Mouse (Mus musculus) kidney, postnatal 0 days (tissue): ENCODE data around the gene Hpn. TPM values are rescaled to one million over a fixed set of nuclear protein-coding genes. Genes with fewer than 3 reads are reported as not detected.

Source experiments
- ATAC-seq: fragments of 200-750 bp; cut with Nextera tagmentation; replicated peaks from 2 replicates; pipeline ENCODE4 v1.8.0; 2017; ENCODE audit warnings: low read depth, moderate number of reproducible peaks, moderate TSS enrichment, moderate library complexity; ENCODE audit not compliant: low FRiP score
- DNase-seq: peaks from one replicate; pipeline ENCODE4 v3.0.0-alpha.2; 2016; ENCODE audit warnings: low spot score
- H3K27ac ChIP-seq: fragments of 300-500 bp; sonication (generic); 2 replicates; pipeline ENCODE4 v1.5.1; 2014; ENCODE audit warnings: mild to moderate bottlenecking
- H3K27me3 ChIP-seq: fragments of 300-500 bp; sonication (generic); 2 replicates; pipeline ENCODE4 v1.6.1; 2014; ENCODE audit warnings: low read length, mixed read lengths; ENCODE audit not compliant: insufficient read depth
- H3K36me3 ChIP-seq: fragments of 300-500 bp; sonication (generic); 2 replicates; pipeline ENCODE4 v1.6.1; 2014; ENCODE audit warnings: low read length, mixed read lengths; ENCODE audit not compliant: insufficient read depth
- H3K4me1 ChIP-seq: fragments of 300-500 bp; sonication (generic); replicated peaks from 2 replicates; pipeline ENCODE4 v1.6.1; 2014; ENCODE audit warnings: antibody characterized with exemption, low read length, mixed read lengths; ENCODE audit not compliant: insufficient read depth
- H3K4me2 ChIP-seq: fragments of 300-500 bp; sonication (generic); 2 replicates; pipeline ENCODE4 v1.6.1; 2014; ENCODE audit warnings: mild to moderate bottlenecking, low read length, moderate library complexity, mixed read lengths
- H3K4me3 ChIP-seq: fragments of 300-500 bp; sonication (generic); replicated peaks from 2 replicates; pipeline ENCODE4 v1.5.1; 2014; ENCODE audit warnings: low read depth, low read length
- H3K9ac ChIP-seq: fragments of 300-500 bp; sonication (generic); 2 replicates; pipeline ENCODE4 v1.6.1; 2014; ENCODE audit warnings: low read depth, low read length
- H3K9me3 ChIP-seq: fragments of 300-500 bp; sonication (generic); replicated peaks from 2 replicates; pipeline ENCODE4 v1.6.1; 2016; ENCODE audit warnings: low read length, inconsistent platforms, mixed read lengths
- CTCF ChIP-seq: IDR thresholded peaks from 2 replicates; pipeline ENCODE4 v1.5.1; 2016; ENCODE audit warnings: antibody characterized with exemption, low read depth, mild to moderate bottlenecking, moderate library complexity
- WGBS: fragments of 180-500 bp; shearing (Covaris S2); extraction: QIAGEN DNeasy Blood & Tissue Kit; methylation state at CpG from one replicate; pipeline ENCODE4 v1.1.7; 2014; 5-methylcytosine and 5-hydroxymethylcytosine counted together
- polyA plus RNA-seq: library from polyadenylated mRNA; unstranded; fragments of >200 nt; fragmentation: Nextera tagmentation; extraction: Ambion mirVana; gene quantifications from 2 replicates; pipeline ENCODE4 v1.2.1, GENCODE M21; 2015

The Hpn gene
- 106 and 110 TPM in 2 replicates for polyA plus RNA-seq

DNA sequence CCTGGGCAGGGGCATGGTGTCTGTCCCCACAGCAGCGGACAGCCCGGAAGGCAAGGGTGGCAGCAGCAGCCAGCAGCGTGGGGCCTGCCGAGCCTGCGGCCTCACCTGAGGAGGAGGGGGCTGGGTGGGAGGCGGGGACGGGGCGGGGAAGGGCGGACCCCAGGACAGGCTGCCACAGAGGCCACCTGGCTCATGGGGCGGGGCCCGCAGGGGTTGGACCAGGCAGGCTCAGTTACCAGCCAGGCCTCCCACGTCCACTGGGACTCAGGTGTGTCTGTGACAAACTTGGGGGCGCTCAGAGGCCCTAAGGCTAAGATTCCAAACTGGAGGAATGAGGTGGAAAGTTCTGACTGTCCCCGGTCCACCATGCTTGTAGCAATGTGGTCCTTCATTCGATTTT is at the start of gene Hpn:
Gene Hpn (minus strand): TSS at position 109 of the 400 bp plus-strand sequence.
- peak; percentile 84 for ATAC-seq
- H3K36me3 ChIP-seq, result no peaks in the 10 kb centered on the region
- no peaks in the 10 kb centered on the region for H3K9me3 ChIP-seq
- H3K4me1 ChIP-seq, result peaks cover 19% of the 10 kb centered on the region
- no peak for TF ChIP-seq CTCF
- peak within 1 kb of the TSS; percentile 24 for H3K4me3 ChIP-seq
- peak within 1 kb of the TSS; percentile 52 for H3K4me2 ChIP-seq
- H3K27me3 ChIP-seq, result no peaks in the 10 kb centered on the region
- peak within 1 kb of the TSS; percentile 87 for H3K27ac ChIP-seq
- WGBS, result 12% methylated on average over 13 of the region's 15 CpGs
- H3K9ac ChIP-seq, result peak within 1 kb of the TSS; percentile 44
- DNase-seq, result no peak

GRCm38 (mm10) chr7:31164748-31165147 is 49.7 kb upstream of the Hpn start:
- no peak for ATAC-seq
- DNase-seq, result no peak
- H3K4me3 ChIP-seq, result no peak overlapping the region
- no peaks in the 10 kb centered on the region for H3K27me3 ChIP-seq
- WGBS, result 67% methylated on average over 1 of the region's 1 CpGs
- no peaks in the 10 kb centered on the region for H3K9me3 ChIP-seq
- H3K27ac ChIP-seq, result no peak overlapping the region
- no peaks in the 10 kb centered on the region for H3K4me1 ChIP-seq
- TF ChIP-seq CTCF, result no peak
- H3K4me2 ChIP-seq, result no peak overlapping the region
- no peak overlapping the region for H3K9ac ChIP-seq
- H3K36me3 ChIP-seq, result no peaks in the 10 kb centered on the region

DNA sequence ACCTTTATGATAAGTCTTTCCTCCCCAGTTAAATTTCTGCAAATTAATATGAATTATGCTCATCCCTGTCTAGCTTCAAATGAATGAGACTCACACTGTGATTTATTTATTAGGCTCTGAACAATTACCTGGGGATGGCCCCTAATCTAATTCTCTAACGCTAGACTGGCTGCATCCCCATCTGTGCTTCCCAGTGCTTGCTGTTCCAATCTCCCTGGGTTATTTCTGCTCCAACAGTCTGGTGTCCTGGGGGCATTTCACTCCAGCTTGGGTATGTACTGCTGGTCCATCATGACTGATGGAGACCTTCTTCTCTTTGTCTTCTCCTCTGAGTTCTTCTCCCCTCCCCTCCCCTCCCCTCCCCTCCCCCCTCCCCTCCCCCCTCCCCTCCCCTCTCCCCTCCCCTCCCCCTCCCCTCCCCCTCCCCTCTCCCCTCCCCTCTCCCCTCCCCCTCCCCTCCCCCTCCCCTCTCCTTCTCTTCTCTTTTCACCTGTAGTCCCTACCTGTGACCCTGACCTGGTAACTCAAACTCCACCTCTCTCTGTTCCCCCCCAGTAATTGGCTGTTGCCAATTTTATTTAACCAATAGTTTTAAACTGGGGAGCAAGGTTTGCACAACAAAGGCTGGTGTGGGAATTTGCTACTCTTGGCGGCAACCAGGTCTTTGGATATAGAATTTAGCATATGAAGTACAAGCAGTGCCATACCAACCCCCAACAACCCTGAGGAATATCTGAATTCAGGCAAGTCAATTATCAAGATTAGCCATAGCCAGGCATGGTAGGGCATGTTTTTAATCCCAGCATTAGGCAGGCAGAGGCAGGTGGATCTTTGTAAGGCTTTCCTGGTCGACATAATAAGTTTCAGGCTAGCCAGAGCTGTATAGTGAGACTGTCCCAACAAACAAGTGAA is 48.8 kb upstream of the Hpn start:
- Histone ChIP-seq H3K9ac (no peak overlapping the region), H3K27me3 (no peaks in the 10 kb centered on the region), H3K4me2 (no peak overlapping the region), H3K36me3 (no peaks in the 10 kb centered on the region), H3K9me3 (no peaks in the 10 kb centered on the region), H3K4me1 (no peaks in the 10 kb centered on the region), H3K4me3 (no peak overlapping the region), H3K27ac (no peak overlapping the region)
- ATAC-seq (no peak), DNase-seq (no peak)
- WGBS, result 69% methylated on average over 3 of the region's 3 CpGs
- TF ChIP-seq CTCF, result no peak

DNA sequence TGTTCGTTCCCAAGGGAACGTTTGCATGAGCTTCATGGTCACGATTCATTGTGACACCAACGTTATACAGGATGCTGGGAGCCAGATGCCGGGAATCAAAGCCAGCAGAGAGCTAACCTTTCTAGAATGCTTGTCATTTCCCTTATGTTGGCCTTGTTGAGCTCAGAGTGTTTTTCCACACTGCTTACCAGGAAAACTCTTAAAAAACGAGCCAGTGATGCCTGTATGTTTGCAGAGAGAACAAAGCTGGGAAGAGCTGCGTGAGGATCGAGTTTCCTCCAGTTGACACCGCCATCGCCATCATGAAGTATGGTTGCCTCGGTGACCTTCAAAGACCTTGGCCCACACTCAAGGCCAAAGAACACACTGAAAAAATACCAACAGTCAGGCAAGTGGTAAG is 47.2 kb upstream of the Hpn start:
- H3K4me3 ChIP-seq, result no peak overlapping the region
- DNase-seq (peak; percentile 30), ATAC-seq (no peak)
- H3K27ac ChIP-seq, result no peak overlapping the region
- 31% methylated on average over 11 of the region's 11 CpGs for WGBS
- TF ChIP-seq CTCF, result no peak
- no peaks in the 10 kb centered on the region for H3K9me3 ChIP-seq
- no peak overlapping the region for H3K9ac ChIP-seq
- H3K4me2 ChIP-seq, result no peak overlapping the region
- no peaks in the 10 kb centered on the region for H3K36me3 ChIP-seq
- H3K27me3 ChIP-seq, result no peaks in the 10 kb centered on the region
- H3K4me1 ChIP-seq, result no peaks in the 10 kb centered on the region

DNA sequence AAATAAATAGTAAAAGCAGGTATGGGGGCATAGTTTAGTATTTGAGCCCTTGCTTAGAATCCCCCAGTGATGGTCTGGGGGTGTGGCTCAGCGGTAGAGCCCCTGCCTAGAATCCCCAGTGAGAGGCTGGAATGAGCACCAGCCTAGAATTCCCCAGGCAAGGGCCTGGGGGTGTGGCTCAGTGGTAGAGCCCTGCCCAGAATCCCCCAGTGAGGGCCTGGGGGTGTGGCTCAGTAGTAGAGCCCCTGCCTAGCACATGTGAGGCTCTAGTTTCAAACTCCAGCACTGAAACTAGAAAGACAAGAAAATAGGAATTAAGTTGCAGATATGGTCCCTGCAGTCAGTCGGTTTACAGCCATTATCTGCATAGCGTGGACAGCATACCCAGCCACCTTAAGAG is 46.7 kb upstream of the Hpn start:
- TF ChIP-seq CTCF, result no peak
- no peak for DNase-seq
- H3K9me3 ChIP-seq, result no peaks in the 10 kb centered on the region
- WGBS, result 56% methylated on average over 3 of the region's 3 CpGs
- no peak overlapping the region for H3K27ac ChIP-seq
- ATAC-seq, result no peak
- no peak overlapping the region for H3K4me3 ChIP-seq
- H3K4me2 ChIP-seq, result no peak overlapping the region
- no peak overlapping the region for H3K9ac ChIP-seq
- H3K4me1 ChIP-seq, result no peaks in the 10 kb centered on the region
- no peaks in the 10 kb centered on the region for H3K36me3 ChIP-seq
- H3K27me3 ChIP-seq, result no peaks in the 10 kb centered on the region

DNA sequence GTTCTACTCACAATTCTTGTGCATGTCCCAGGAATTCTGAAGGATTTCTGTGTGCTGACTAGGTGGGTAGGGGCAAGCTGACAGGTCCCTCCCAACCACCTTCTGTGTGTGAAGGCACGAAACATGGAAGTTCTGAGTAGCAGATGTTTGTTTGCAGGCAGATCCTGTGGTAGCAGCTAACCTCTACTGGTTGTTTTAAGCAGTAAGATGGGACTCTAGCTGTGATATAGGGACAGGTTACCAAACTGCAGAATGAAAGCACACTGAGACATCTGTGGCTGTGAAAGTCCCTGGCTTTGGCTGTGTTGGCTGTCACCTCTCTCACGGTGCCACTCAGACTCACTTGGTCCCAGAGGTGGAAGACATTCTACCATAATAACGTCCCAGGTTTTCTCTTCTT is 46.2 kb upstream of the Hpn start:
- no peak overlapping the region for H3K27ac ChIP-seq
- no peak overlapping the region for H3K4me2 ChIP-seq
- no peak overlapping the region for H3K4me3 ChIP-seq
- no peaks in the 10 kb centered on the region for H3K36me3 ChIP-seq
- DNase-seq, result no peak
- 75% methylated on average over 3 of the region's 3 CpGs for WGBS
- no peak overlapping the region for H3K9ac ChIP-seq
- no peak for TF ChIP-seq CTCF
- no peak for ATAC-seq
- H3K27me3 ChIP-seq, result no peaks in the 10 kb centered on the region
- no peaks in the 10 kb centered on the region for H3K4me1 ChIP-seq
- no peaks in the 10 kb centered on the region for H3K9me3 ChIP-seq
